Mouse (Mus musculus): Measurements from ENCODE around the gene Il4i1. TPM values are rescaled to one million over a fixed set of nuclear protein-coding genes. Genes with fewer than 3 reads are reported as not detected.

Il4i1 gene
- total and polyA plus RNA-seq, 3 experiments, result 0.61 to 1.5 (median 0.70) TPM

DNA sequence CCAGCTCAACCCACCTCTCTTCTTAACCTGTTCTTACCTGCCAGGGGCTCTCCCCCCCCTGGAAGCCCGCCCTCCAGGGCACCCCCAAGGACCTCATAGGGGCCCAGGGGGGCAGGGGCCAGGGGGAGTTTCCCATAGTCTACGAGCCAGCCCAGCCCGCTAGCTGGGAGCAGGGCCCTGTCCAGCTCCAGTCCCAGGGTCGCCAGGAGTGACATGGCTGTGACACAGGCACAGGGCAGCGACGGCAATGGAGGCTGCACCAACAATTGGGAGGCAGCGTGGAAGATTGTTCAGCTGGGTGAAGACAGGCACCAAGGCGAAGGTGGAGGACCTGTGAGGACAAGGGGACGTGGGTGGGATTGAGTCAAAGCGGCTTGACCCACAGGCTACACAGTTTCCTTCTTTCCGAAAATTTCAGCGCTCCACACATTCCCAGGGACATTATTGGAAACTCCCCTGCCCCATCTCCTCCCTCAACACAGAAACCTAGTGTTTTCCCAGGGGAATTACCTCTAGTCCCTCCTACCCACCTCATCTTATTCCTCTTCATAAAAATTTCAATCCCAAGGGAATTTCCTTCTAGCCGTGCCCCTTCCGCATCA, 1.1 kb upstream of the Il4i1 start:
- Histone ChIP-seq H3K4me3 (peak overlapping the region; percentile 81), H3K79me2 (replicated peaks; ENCODE audit: control insufficient read depth, insufficient read depth, low read length) (peaks cover 2% of the 10 kb centered on the region; the same call in 1 of the 2 replicates), H3K4me1 (ENCODE audit: control insufficient read depth, insufficient read depth, low read length) (peaks cover 17% of the 10 kb centered on the region), H3K27me3 (ENCODE audit: control insufficient read depth, insufficient read depth, low read length) (no peaks in the 10 kb centered on the region), H3K27ac (peak overlapping the region; percentile 93), H3K36me3 (ENCODE audit: control insufficient read depth, insufficient read depth, low read length) (peaks cover 12% of the 10 kb centered on the region), H3K9ac (ENCODE audit: low read depth, low read length) (peak overlapping the region; percentile 62)
- 39% methylated on average over 14 of the region's 14 CpGs for WGBS
- intact Hi-C loops (cut with DNase I), result loop anchor here (2.0 to 10.0 kb wide), 2 partner anchors 66 to 440 kb away; partner anchors contain the start of gene Vrk3
- TF ChIP-seq POLR2A (IDR thresholded peaks at IDR 0.05; ENCODE audit: insufficient read depth, low read depth, low read length) (no peak), CTCF (IDR thresholded peaks at IDR 0.05) (no peak), EP300 (IDR thresholded peaks at IDR 0.05; ENCODE audit: insufficient read depth, low read depth, low read length) (no peak)
- DNase-seq, result peak; percentile 20 to 39

DNA sequence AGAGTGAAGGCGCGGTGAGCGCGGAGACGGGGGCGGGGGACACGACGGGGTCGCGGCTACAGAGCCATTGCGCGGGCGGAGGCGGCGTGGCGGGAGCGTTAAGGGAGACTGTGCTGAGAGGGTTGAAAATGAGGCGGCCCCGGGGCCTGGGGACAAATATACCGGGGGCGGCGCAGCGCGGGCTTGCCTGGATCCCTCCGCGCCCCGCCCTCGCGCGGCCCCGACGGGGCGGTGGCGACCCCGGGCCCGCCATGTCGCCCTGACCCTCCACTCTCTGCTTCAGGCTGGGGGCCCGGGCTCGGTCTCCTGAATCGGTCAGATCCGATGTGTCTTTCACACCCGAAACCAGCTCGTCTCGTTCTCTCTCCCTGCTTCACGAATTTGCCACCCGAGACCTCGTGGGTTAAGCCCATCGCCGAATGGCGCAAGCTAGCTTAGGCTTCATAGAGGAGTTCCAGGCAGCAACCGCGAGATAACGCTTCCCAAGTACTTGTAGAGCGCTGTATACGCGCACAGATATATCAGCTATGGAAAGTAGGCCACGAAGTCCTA, 359 bp downstream of the Il4i1 start, which contains the start of gene Atf5:
TSS of gene Atf5 (minus strand) at position 189 of the 552 bp plus-strand sequence.
- Histone ChIP-seq H3K4me3 (peak within 1 kb of the TSS; percentile 81), H3K36me3 (ENCODE audit: control insufficient read depth, insufficient read depth, low read length) (peaks cover 14% of the 10 kb centered on the region), H3K4me1 (ENCODE audit: control insufficient read depth, insufficient read depth, low read length) (peaks cover 21% of the 10 kb centered on the region), H3K79me2 (replicated peaks; ENCODE audit: control insufficient read depth, insufficient read depth, low read length) (peaks cover 3% of the 10 kb centered on the region), H3K27me3 (ENCODE audit: control insufficient read depth, insufficient read depth, low read length) (no peaks in the 10 kb centered on the region), H3K9ac (ENCODE audit: low read depth, low read length) (peak within 1 kb of the TSS; percentile 97), H3K27ac (peak within 1 kb of the TSS; percentile 93)
- TF ChIP-seq CTCF (IDR thresholded peaks at IDR 0.05) (no peak), EP300 (IDR thresholded peaks at IDR 0.05; ENCODE audit: insufficient read depth, low read depth, low read length) (no peak), POLR2A (IDR thresholded peaks at IDR 0.05; ENCODE audit: insufficient read depth, low read depth, low read length) (0 out of 2 replicates have a peak, but pooled peaks have one; percentile 12)
- peak; percentile 83 for DNase-seq
- under 1% methylated on average over 55 of the region's 57 CpGs for WGBS
- intact Hi-C loops (cut with DNase I), result loop anchor here (2.0 to 10.0 kb wide), 2 partner anchors 76 to 442 kb away; partner anchors contain the start of gene Med25

DNA sequence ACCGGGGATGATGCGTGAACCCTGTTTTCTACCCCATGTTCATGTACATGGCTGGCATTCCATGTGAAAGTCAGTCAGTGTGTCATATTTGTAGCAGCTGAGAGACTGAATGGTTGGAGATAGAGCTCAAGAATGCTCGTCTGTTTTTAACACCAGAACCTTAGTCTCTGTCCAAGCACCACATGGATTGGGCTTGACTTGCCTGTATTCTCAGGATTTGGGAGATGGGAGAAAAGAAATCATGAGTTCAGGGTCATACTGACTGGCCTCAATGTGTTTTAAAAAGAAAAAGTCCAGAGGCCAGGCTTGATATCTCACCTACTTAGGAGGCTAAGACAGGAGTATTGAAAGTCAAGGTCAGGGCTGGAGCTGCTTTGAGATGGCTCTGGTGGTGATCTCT, 1.3 kb downstream of the Il4i1 start:
- Histone ChIP-seq H3K79me2 (replicated peaks; ENCODE audit: control insufficient read depth, insufficient read depth, low read length) (peaks cover 3% of the 10 kb centered on the region), H3K36me3 (ENCODE audit: control insufficient read depth, insufficient read depth, low read length) (peaks cover 14% of the 10 kb centered on the region), H3K4me1 (ENCODE audit: control insufficient read depth, insufficient read depth, low read length) (peaks cover 21% of the 10 kb centered on the region), H3K9ac (ENCODE audit: low read depth, low read length) (peak overlapping the region; percentile 97), H3K4me3 (peak overlapping the region; percentile 81), H3K27me3 (ENCODE audit: control insufficient read depth, insufficient read depth, low read length) (no peaks in the 10 kb centered on the region), H3K27ac (peak overlapping the region; percentile 93)
- intact Hi-C loops (cut with DNase I), result loop anchor here (2.0 to 10.0 kb wide), 2 partner anchors 75 to 443 kb away; partner anchors contain the start of gene Med25
- no peak for DNase-seq
- 4% methylated on average over 3 of the region's 3 CpGs for WGBS
- TF ChIP-seq CTCF (IDR thresholded peaks at IDR 0.05) (no peak), POLR2A (IDR thresholded peaks at IDR 0.05; ENCODE audit: insufficient read depth, low read depth, low read length) (no peak), EP300 (IDR thresholded peaks at IDR 0.05; ENCODE audit: insufficient read depth, low read depth, low read length) (no peak)

DNA sequence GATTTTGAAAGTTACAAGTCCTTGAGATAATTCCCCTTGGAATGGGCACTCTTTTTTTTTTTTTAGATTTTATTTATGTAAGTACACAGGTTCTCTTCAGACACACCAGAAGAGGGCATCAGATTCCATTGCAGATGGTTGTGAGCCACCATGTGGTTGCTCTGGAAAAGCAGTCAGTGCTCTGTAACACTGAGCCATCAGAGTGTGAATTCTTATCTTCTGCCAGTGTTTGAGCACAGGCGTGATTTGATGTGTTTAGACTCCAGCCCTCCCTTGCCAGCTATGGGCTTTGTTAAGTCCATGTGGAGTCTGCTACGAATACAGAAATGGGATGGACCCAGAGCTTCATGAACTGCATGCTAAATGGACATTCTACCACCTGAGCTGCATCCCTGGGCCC, 2.0 kb downstream of the Il4i1 start:
- intact Hi-C loops (cut with DNase I), result loop anchor here (10.0 kb wide), 1 partner anchor 443 kb away; no protein-coding TSS in a partner anchor
- TF ChIP-seq CTCF (IDR thresholded peaks at IDR 0.05) (peak; percentile 53), POLR2A (IDR thresholded peaks at IDR 0.05; ENCODE audit: insufficient read depth, low read depth, low read length) (no peak)

DNA sequence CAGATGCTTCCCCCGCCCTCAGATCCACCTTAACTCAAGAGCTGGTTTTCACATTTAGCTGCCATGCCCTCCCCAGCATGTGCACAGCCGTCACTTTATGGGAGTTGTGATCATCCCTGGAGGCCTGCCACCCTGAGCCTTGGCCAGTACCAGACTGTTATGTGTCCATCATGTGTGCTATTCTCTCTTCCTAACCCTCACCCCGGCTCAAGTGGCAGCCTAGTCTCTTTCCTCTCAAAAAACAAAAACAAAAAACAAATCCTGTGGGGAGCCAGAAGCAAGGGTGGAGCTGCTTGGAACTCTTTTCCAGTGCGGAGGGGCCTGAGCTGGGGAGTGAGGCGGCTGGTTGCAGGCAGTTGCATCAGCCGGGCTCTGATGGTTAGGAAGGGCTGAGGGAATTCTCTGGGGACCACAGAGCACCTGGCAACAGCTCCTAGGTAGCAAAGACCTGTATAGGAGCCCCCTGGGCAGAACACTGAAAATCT, 2.6 kb downstream of the Il4i1 start:
- 20% methylated on average over 6 of the region's 6 CpGs for WGBS

More for the DNA sequence above, 2.0 kb downstream of the Il4i1 start:
- peaks cover 21% of the 10 kb centered on the region for H3K4me1 ChIP-seq (ENCODE audit: control insufficient read depth, insufficient read depth, low read length)
- no peak overlapping the region; the same call in 1 of the 2 replicates for H3K4me3 ChIP-seq
- WGBS, result 16% methylated on average over 2 of the region's 2 CpGs
- peaks cover 3% of the 10 kb centered on the region for H3K79me2 ChIP-seq (replicated peaks; ENCODE audit: control insufficient read depth, insufficient read depth, low read length)
- H3K27ac ChIP-seq, result peak overlapping the region; percentile 93
- no peak overlapping the region for H3K9ac ChIP-seq (ENCODE audit: low read depth, low read length)
- H3K36me3 ChIP-seq (ENCODE audit: control insufficient read depth, insufficient read depth, low read length), result peaks cover 14% of the 10 kb centered on the region
- peak; percentile 7 to 23 for DNase-seq
- no peaks in the 10 kb centered on the region for H3K27me3 ChIP-seq (ENCODE audit: control insufficient read depth, insufficient read depth, low read length)

More for the DNA sequence above, 2.6 kb downstream of the Il4i1 start:
- H3K4me1 ChIP-seq (ENCODE audit: control insufficient read depth, insufficient read depth, low read length), result peaks cover 21% of the 10 kb centered on the region
- peaks cover 14% of the 10 kb centered on the region for H3K36me3 ChIP-seq (ENCODE audit: control insufficient read depth, insufficient read depth, low read length)
- H3K79me2 ChIP-seq (replicated peaks; ENCODE audit: control insufficient read depth, insufficient read depth, low read length), result peaks cover 3% of the 10 kb centered on the region
- peak overlapping the region; percentile 93 for H3K27ac ChIP-seq
- 0 out of 2 replicates have a peak, but pooled peaks have one; percentile 16 for TF ChIP-seq POLR2A (IDR thresholded peaks at IDR 0.05; ENCODE audit: insufficient read depth, low read depth, low read length)
- TF ChIP-seq CTCF (IDR thresholded peaks at IDR 0.05), result no peak
- no peaks in the 10 kb centered on the region for H3K27me3 ChIP-seq (ENCODE audit: control insufficient read depth, insufficient read depth, low read length)
- H3K9ac ChIP-seq (ENCODE audit: low read depth, low read length), result peak overlapping the region; percentile 50
- H3K4me3 ChIP-seq, result peak overlapping the region; percentile 14; the same call in 1 of the 2 replicates
- intact Hi-C loops (cut with DNase I), result loop anchor here (10.0 kb wide), 1 partner anchor 444 kb away; no protein-coding TSS in a partner anchor
- peak; percentile 67 to 82 for DNase-seq
